Mouse (Mus musculus) lung, postnatal 36 days (tissue): Measurements from ENCODE around the gene Txndc16.

Experiments
- DNase-seq: peaks from one replicate; pipeline ENCODE4 v3.0.0; 2022; ENCODE audit warnings: mixed read lengths

Gene Txndc16

GRCm38 (mm10) chr14:45142511-45142910 is 77.6 kb downstream of the Txndc16 start:
- peak; percentile 74 for DNase-seq

- peak; percentile 28 for DNase-seq
These were observed 79.6 kb downstream of the Txndc16 start for GRCm38 (mm10) chr14:45140344-45141080.

GRCm38 (mm10) chr14:45135961-45136360 is 84.2 kb downstream of the Txndc16 start:
- no peak for DNase-seq

DNA sequence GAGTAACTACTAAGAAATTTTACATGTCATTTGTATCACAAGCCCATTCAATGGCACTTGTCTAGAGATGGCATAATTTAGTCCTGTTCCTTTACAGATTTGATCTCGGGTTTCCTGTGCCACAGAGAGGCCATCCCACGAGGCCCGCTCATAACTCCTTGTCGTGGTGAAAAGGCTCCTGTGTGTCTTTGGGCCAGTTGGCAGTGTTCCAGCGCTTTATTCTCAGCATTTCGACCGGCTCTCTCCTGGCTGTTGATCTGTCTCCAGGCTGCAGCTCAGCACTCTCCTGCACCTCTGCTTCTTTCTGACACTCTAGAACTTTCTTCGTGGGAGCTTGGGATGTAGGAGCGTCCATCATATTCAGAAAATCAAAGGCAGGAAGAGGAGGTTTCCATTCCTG is 84.6 kb downstream of the Txndc16 start:
- DNase-seq: no peak

GRCm38 (mm10) chr14:45118359-45118758 is 101.8 kb downstream of the Txndc16 start:
- no peak for DNase-seq

- no peak for DNase-seq
These were observed 117.9 kb downstream of the Txndc16 start for GRCm38 (mm10) chr14:45102201-45102600.

DNA sequence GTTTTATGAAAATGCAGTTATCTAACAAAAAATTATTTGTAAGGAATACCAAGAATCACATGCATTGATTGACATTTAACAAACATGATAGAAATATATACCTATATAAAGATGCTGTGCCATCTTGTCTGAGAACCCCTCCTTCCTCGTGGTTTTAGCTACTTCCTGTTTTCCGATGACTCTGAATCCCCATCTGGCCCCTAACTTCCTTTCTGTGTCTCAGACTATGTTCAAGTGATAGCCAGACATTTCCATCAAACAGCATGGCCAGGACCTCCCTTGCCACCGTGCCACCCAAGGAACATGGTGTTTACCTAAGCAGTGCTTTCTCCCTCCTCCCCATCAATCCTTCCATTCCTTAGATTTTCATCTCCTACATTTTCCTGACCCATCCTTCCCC is 127.8 kb downstream of the Txndc16 start:
- DNase-seq: peak; percentile 35

DNA sequence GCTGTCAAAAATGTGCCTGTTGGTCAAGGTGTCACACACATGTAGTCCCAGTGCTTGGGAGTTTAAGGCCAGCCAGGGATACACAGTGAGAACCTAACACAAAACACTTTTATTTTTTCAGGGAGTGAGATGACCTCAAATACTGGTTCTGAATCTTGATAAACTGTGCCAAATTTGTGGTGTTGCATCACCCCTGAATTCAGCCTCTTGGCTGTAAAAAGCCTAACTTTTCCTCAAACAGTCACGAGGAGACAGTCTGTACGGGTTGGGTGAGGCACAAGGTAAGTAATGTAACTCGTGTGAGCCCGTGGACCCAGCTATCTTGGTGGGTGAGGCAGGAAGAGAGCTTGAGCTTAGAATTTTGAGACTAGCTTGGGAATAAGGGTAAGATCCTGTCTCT is 130.1 kb downstream of the Txndc16 start:
- DNase-seq: peak; percentile 30

DNA sequence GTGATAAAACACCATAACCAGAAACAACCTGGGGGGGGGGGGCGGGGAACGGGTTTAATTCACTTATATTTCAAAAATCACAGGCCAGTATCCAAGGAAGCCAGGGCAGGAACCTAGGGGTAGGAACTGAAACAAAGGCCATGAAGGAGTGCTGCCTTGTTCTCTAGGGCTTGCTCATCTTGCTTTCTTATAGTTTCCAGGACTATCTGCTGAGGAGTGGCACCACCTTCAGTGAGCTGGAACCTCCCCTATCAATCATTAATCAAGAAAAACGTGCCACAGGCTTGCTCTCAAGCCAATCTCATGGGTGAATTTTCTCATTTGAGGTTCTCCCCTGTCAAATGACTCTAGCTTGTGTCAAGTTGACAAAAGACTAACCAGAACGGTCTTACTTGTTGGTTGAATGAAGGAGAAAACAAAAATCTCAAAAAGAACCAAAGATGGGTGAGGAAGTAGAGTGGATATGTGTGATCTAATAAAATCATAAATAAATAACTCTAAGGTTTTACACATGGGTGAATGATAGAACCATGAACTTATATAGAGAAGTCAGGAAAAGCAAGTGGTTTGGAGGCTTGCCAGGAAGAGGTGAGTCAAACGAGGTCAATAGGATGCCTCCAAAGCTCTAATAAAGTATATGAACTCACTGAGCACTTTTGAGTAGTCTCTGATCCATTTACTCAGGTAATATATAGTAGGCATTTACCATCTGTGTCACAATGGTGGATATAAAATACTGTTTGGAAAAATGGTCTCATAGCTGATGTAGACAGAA is 134.3 kb downstream of the Txndc16 start:
- peak; percentile 28 for DNase-seq

DNA sequence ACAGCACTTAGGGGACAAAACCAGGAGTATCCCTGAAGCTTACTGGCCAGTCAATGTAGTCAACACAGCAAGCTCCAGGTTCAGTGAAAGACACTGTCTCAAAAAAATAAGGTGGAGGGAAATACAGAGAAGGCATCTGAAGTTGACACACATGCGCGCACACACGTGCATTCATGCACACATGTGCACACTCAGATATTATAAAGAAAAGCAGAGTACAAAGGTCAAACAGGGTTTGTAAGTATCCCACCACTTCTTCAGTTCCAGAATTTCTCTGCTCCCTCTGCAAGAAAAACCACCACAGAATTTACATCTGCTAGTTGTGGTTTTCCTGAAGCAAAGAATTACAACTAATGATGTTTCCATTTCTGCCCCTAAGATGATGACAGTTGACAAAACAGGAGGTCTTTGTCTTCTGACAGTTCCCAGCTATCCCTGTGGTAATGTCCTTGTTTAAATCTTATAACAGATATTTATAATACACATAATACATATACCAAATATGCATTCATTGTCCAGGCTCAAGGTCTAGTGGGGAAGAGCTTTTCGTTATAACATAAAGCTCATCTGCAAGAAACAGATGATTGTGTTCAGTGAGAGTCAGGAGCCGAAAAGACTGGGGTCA is 135.4 kb downstream of the Txndc16 start:
- no peak for DNase-seq

GRCm38 (mm10) chr14:45083540-45083939 is 136.6 kb downstream of the Txndc16 start:
- DNase-seq: peak; percentile 19
